Mouse (Mus musculus) forebrain, embryonic 14.5 days (tissue): ENCODE measurements around the gene Gm3646. TPM values are rescaled to one million over a fixed set of nuclear protein-coding genes. Genes with fewer than 3 reads are reported as not detected.
A peak's percentile ranks its signal among the peaks of the same experiment; 100 is the strongest.

Experiments used
- ATAC-seq: fragments of 200-750 bp; cut with Nextera tagmentation; 2 replicates; pipeline ENCODE4 v1.8.0; 2017; ENCODE audit warnings: mild to moderate bottlenecking, moderate library complexity
- DNase-seq: peaks from one replicate; pipeline ENCODE4 v3.0.0-alpha.2; 2015; ENCODE audit warnings: low spot score
- H3K27ac ChIP-seq: fragments of 300-500 bp; sonication (generic); 2 replicates; pipeline ENCODE4 v1.5.1; 2014; ENCODE audit warnings: low read depth, mild to moderate bottlenecking, control low read depth, low read length, moderate library complexity
- H3K27me3 ChIP-seq: fragments of 300-500 bp; sonication (generic); replicated peaks from 2 replicates; pipeline ENCODE4 v1.6.1; 2014; ENCODE audit warnings: low read length, control low read depth, mixed read lengths; ENCODE audit not compliant: control insufficient read depth, insufficient read depth
- H3K36me3 ChIP-seq: fragments of 300-500 bp; sonication (generic); 2 replicates; pipeline ENCODE4 v1.6.1; 2014; ENCODE audit warnings: low read length, control low read depth; ENCODE audit not compliant: control insufficient read depth, insufficient read depth
- H3K4me1 ChIP-seq: fragments of 300-500 bp; sonication (generic); 2 replicates; pipeline ENCODE4 v1.6.1; 2014; ENCODE audit warnings: antibody characterized with exemption, low read length, control low read depth; ENCODE audit not compliant: control insufficient read depth, insufficient read depth
- H3K4me2 ChIP-seq: fragments of 300-500 bp; sonication (generic); 2 replicates; pipeline ENCODE4 v1.6.1; 2014; ENCODE audit warnings: mild to moderate bottlenecking, control low read depth, low read length
- H3K4me3 ChIP-seq: fragments of 300-500 bp; sonication (generic); 2 replicates; pipeline ENCODE4 v1.5.1; 2014; ENCODE audit warnings: low read depth, low read length, control low read depth
- H3K9ac ChIP-seq: fragments of 300-500 bp; sonication (generic); 2 replicates; pipeline ENCODE4 v1.6.1; 2014; ENCODE audit warnings: mild to moderate bottlenecking, low read length, control low read depth, moderate library complexity
- H3K9me3 ChIP-seq: fragments of 300-500 bp; sonication (generic); replicated peaks from 2 replicates; pipeline ENCODE4 v1.6.1; 2016; ENCODE audit warnings: low read length, control low read depth, mixed read lengths; ENCODE audit not compliant: control insufficient read depth
- WGBS: fragments of 180-500 bp; shearing (Covaris S2); extraction: QIAGEN DNeasy Blood & Tissue Kit; methylation state at CpG from one replicate; pipeline ENCODE4 v1.1.7; 2014; 5-methylcytosine and 5-hydroxymethylcytosine counted together
- polyA plus RNA-seq: library from polyadenylated mRNA; unstranded; fragments of >200 nt; fragmentation: Nextera tagmentation; extraction: Ambion mirVana; gene quantifications from 2 replicates; pipeline ENCODE4 v1.2.1, GENCODE M21; 2014

The Gm3646 gene
- polyA plus RNA-seq, result not detected in 2 replicates

GRCm38 (mm10) chr1:39805243-39805979, at the start of gene Gm3646:
Gm3646 (minus strand) TSS chr1:39805332.
- H3K4me1 ChIP-seq, result peaks cover 5% of the 10 kb centered on the region; the same call in 1 of the 2 replicates
- H3K36me3 ChIP-seq, result no peaks in the 10 kb centered on the region
- 0 out of 2 replicates have a peak, but pooled peaks have one; percentile 42 for ATAC-seq
- no peak within 1 kb of the TSS for H3K4me3 ChIP-seq
- H3K9ac ChIP-seq, result no peak within 1 kb of the TSS
- no peaks in the 10 kb centered on the region for H3K27me3 ChIP-seq
- no peak within 1 kb of the TSS for H3K27ac ChIP-seq
- WGBS, result 58% methylated on average over 4 of the region's 4 CpGs
- no peak within 1 kb of the TSS for H3K4me2 ChIP-seq
- DNase-seq, result peak; percentile 23
- no peaks in the 10 kb centered on the region for H3K9me3 ChIP-seq

- no peak overlapping the region for H3K4me2 ChIP-seq
- DNase-seq, result no peak
- ATAC-seq, result no peak
- no peak overlapping the region for H3K9ac ChIP-seq
- H3K4me1 ChIP-seq, result no peaks in the 10 kb centered on the region
- H3K9me3 ChIP-seq, result no peaks in the 10 kb centered on the region
- no peak overlapping the region for H3K4me3 ChIP-seq
- H3K27ac ChIP-seq, result no peak overlapping the region
- WGBS, result 90% methylated on average over 7 of the region's 7 CpGs
- H3K27me3 ChIP-seq, result no peaks in the 10 kb centered on the region
- H3K36me3 ChIP-seq, result no peaks in the 10 kb centered on the region
Observed at GRCm38 (mm10) chr1:39847066-39847465, 41.9 kb upstream of the Gm3646 start.

GRCm38 (mm10) chr1:39846031-39846550, 41.0 kb upstream of the Gm3646 start:
- H3K4me2 ChIP-seq, result no peak overlapping the region

GRCm38 (mm10) chr1:39843328-39843727, 38.2 kb upstream of the Gm3646 start:
- Histone ChIP-seq H3K36me3 (no peaks in the 10 kb centered on the region), H3K27ac (no peak overlapping the region), H3K27me3 (no peaks in the 10 kb centered on the region), H3K9me3 (no peaks in the 10 kb centered on the region), H3K4me1 (peaks cover 12% of the 10 kb centered on the region; the same call in 1 of the 2 replicates), H3K9ac (no peak overlapping the region), H3K4me2 (no peak overlapping the region), H3K4me3 (no peak overlapping the region)
- no peak for ATAC-seq
- 78% methylated on average over 5 of the region's 5 CpGs for WGBS
- no peak for DNase-seq

More at GRCm38 (mm10) chr1:39846031-39846550, 41.0 kb upstream of the Gm3646 start:
- no peaks in the 10 kb centered on the region for H3K4me1 ChIP-seq
- DNase-seq (no peak), ATAC-seq (no peak)
- WGBS, result 74% methylated on average over 4 of the region's 4 CpGs
- H3K27me3 ChIP-seq, result no peaks in the 10 kb centered on the region
- no peak overlapping the region for H3K4me3 ChIP-seq
- H3K27ac ChIP-seq, result no peak overlapping the region
- no peaks in the 10 kb centered on the region for H3K36me3 ChIP-seq
- H3K9me3 ChIP-seq, result no peaks in the 10 kb centered on the region
- no peak overlapping the region for H3K9ac ChIP-seq

- ATAC-seq (no peak), DNase-seq (no peak)
Observed at GRCm38 (mm10) chr1:39842218-39843007, 37.3 kb upstream of the Gm3646 start.

GRCm38 (mm10) chr1:39840856-39841255, 35.7 kb upstream of the Gm3646 start:
- Histone ChIP-seq H3K4me2 (no peak overlapping the region), H3K36me3 (no peaks in the 10 kb centered on the region), H3K27ac (no peak overlapping the region), H3K9ac (no peak overlapping the region), H3K4me3 (no peak overlapping the region), H3K4me1 (peaks cover 12% of the 10 kb centered on the region; the same call in 1 of the 2 replicates), H3K27me3 (no peaks in the 10 kb centered on the region), H3K9me3 (no peaks in the 10 kb centered on the region)
- ATAC-seq (no peak), DNase-seq (no peak)
- WGBS, result 71% methylated on average over 4 of the region's 4 CpGs

More at GRCm38 (mm10) chr1:39842218-39843007, 37.3 kb upstream of the Gm3646 start:
- 87% methylated on average over 14 of the region's 14 CpGs for WGBS
- H3K27me3 ChIP-seq, result no peaks in the 10 kb centered on the region
- peaks cover 12% of the 10 kb centered on the region; the same call in 1 of the 2 replicates for H3K4me1 ChIP-seq
- H3K9ac ChIP-seq, result no peak overlapping the region
- H3K27ac ChIP-seq, result no peak overlapping the region
- no peak overlapping the region for H3K4me2 ChIP-seq
- H3K4me3 ChIP-seq, result no peak overlapping the region
- H3K36me3 ChIP-seq, result no peaks in the 10 kb centered on the region
- no peaks in the 10 kb centered on the region for H3K9me3 ChIP-seq

- no peak for ATAC-seq
- Histone ChIP-seq H3K9ac (no peak overlapping the region), H3K36me3 (no peaks in the 10 kb centered on the region), H3K27ac (peak overlapping the region; percentile 61; the same call in 1 of the 2 replicates), H3K4me1 (peaks cover 12% of the 10 kb centered on the region; the same call in 1 of the 2 replicates), H3K9me3 (no peaks in the 10 kb centered on the region), H3K4me2 (no peak overlapping the region), H3K27me3 (no peaks in the 10 kb centered on the region), H3K4me3 (no peak overlapping the region)
- no peak for DNase-seq
- WGBS, result 66% methylated on average over 8 of the region's 8 CpGs
Observed at GRCm38 (mm10) chr1:39839838-39840237, 34.7 kb upstream of the Gm3646 start.

GRCm38 (mm10) chr1:39839217-39839616, 34.1 kb upstream of the Gm3646 start:
- Histone ChIP-seq H3K4me1 (peaks cover 12% of the 10 kb centered on the region; the same call in 1 of the 2 replicates), H3K27me3 (no peaks in the 10 kb centered on the region), H3K9ac (no peak overlapping the region), H3K9me3 (no peaks in the 10 kb centered on the region), H3K4me3 (no peak overlapping the region), H3K4me2 (no peak overlapping the region), H3K36me3 (no peaks in the 10 kb centered on the region), H3K27ac (peak overlapping the region; percentile 61; the same call in 1 of the 2 replicates)
- DNase-seq, result peak; percentile 45
- peak; percentile 66 for ATAC-seq
- WGBS, result 52% methylated on average over 10 of the region's 10 CpGs
